Mouse (Mus musculus) heart, embryonic 13.5 days (tissue): Measurements from ENCODE around the gene Rpap1. TPM values are rescaled to one million over a fixed set of nuclear protein-coding genes. Genes with fewer than 3 reads are reported as not detected.

ENCODE experiments used
- ATAC-seq: fragments of 200-750 bp; cut with Nextera tagmentation; 2 replicates; pipeline ENCODE4 v1.8.0; 2017; ENCODE audit warnings: moderate TSS enrichment; ENCODE audit not compliant: insufficient number of reproducible peaks, low FRiP score, low TSS enrichment; ENCODE audit errors: extremely low read depth
- H3K27ac ChIP-seq: fragments of 300-500 bp; sonication (generic); replicated peaks from 2 replicates; pipeline ENCODE4 v1.5.1; 2015; ENCODE audit warnings: moderate library complexity, mild to moderate bottlenecking, inconsistent platforms
- H3K27me3 ChIP-seq: fragments of 300-500 bp; sonication (generic); replicated peaks from 2 replicates; pipeline ENCODE4 v1.6.1; 2015; ENCODE audit warnings: mild to moderate bottlenecking, inconsistent platforms
- H3K36me3 ChIP-seq: fragments of 300-500 bp; sonication (generic); 2 replicates; pipeline ENCODE4 v1.6.1; 2015; ENCODE audit warnings: mild to moderate bottlenecking, inconsistent platforms
- H3K4me1 ChIP-seq: fragments of 300-500 bp; sonication (generic); 2 replicates; pipeline ENCODE4 v1.6.1; 2015; ENCODE audit warnings: inconsistent platforms
- H3K4me2 ChIP-seq: fragments of 300-500 bp; sonication (generic); 2 replicates; pipeline ENCODE4 v1.6.1; 2015; ENCODE audit warnings: inconsistent platforms, mild to moderate bottlenecking, moderate library complexity
- H3K4me3 ChIP-seq: fragments of 300-500 bp; sonication (generic); 2 replicates; pipeline ENCODE4 v1.5.1; 2015; ENCODE audit warnings: moderate library complexity, mild to moderate bottlenecking, inconsistent platforms
- H3K9ac ChIP-seq: fragments of 300-500 bp; sonication (generic); 2 replicates; pipeline ENCODE4 v1.6.1; 2015; ENCODE audit warnings: inconsistent platforms, mild to moderate bottlenecking, moderate library complexity
- H3K9me3 ChIP-seq: fragments of 300-500 bp; sonication (generic); 2 replicates; pipeline ENCODE4 v1.6.1; 2016; ENCODE audit warnings: inconsistent platforms
- WGBS: fragments of 180-500 bp; shearing (Covaris S2); methylation state at CpG from one replicate; pipeline ENCODE4 v1.1.7; 2015; ENCODE audit warnings: mixed read lengths; 5-methylcytosine and 5-hydroxymethylcytosine counted together
- polyA plus RNA-seq: library from polyadenylated mRNA; unstranded; fragments of >200 nt; fragmentation: Nextera tagmentation; extraction: Ambion mirVana; gene quantifications from 2 replicates; pipeline ENCODE4 v1.2.1, GENCODE M21; 2015

Rpap1 gene
- polyA plus RNA-seq, 1 experiment from 2014 or later, result 19.4 TPM

DNA sequence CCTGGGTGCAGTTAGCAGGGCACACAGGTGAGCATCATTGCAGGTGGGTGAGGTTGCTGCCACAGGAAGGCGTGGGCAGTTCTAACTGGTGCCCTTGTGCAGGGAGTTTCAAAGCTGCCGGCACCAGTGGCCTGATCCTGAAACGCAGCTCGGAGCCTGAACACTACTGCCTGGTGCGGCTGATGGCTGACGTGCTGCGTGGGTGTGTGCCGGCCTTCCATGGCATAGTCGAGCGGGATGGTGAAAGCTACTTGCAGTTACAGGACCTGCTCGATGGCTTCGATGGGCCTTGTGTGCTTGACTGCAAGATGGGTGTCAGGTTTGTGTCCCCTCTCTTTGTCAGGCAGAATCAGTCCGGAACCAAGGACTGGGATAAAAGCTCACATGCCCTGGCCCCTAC, 38.1 kb downstream of the Rpap1 start:
- H3K27me3 ChIP-seq, result peaks cover 79% of the 10 kb centered on the region
- H3K36me3 ChIP-seq, result no peaks in the 10 kb centered on the region
- no peak overlapping the region for H3K9ac ChIP-seq
- 70% methylated on average over 13 of the region's 13 CpGs for WGBS
- no peak overlapping the region for H3K4me2 ChIP-seq
- H3K4me1 ChIP-seq, result peaks cover 15% of the 10 kb centered on the region
- H3K4me3 ChIP-seq, result no peak overlapping the region
- H3K9me3 ChIP-seq, result no peaks in the 10 kb centered on the region
- no peak overlapping the region for H3K27ac ChIP-seq
- no peak for ATAC-seq

DNA sequence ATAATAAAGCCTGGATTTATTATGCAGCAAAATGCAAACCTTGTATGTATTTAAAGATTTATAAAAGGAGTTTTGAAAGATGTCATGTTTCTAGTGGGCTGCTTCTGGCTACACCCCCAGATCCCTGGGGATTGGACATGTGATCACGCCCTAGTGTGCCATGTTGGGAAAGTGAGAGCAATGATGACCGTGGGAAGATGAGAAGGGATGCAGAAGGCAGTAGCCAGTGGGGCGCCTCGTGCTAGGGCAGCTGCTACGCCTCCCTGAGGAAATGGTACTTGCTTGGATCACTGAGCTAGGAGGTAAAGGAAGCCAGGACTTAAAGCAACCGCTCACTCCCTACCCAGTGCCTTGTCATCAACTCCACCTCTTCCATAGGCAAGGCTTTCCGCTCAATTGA, 39.8 kb downstream of the Rpap1 start:
- Histone ChIP-seq H3K27ac (no peak overlapping the region), H3K36me3 (no peaks in the 10 kb centered on the region), H3K9ac (no peak overlapping the region), H3K4me1 (peaks cover 32% of the 10 kb centered on the region), H3K4me2 (no peak overlapping the region), H3K9me3 (no peaks in the 10 kb centered on the region), H3K4me3 (no peak overlapping the region), H3K27me3 (peaks cover 79% of the 10 kb centered on the region)
- no peak for ATAC-seq
- 67% methylated on average over 7 of the region's 7 CpGs for WGBS

DNA sequence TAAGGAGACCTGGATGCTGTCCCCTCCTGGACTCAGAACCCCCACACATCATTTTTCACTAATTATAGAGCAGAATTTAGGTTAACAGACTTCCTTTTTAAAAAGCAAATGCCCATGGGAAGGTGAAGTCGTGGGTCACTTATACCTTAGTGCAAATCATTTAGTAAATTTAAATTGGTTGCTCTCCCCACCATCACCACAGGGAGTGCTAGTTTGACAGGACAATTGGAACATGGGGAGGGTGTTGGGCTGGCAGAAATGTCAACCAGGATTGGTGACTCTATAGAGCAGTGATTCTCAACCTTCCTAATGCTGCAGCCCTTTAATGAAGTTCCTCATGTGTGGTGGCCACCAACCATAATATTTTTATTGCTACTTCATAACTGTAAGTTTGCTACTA, 42.1 kb downstream of the Rpap1 start:
- Histone ChIP-seq H3K9me3 (no peaks in the 10 kb centered on the region), H3K4me3 (no peak overlapping the region), H3K4me1 (peaks cover 48% of the 10 kb centered on the region), H3K27me3 (peaks cover 58% of the 10 kb centered on the region), H3K36me3 (no peaks in the 10 kb centered on the region), H3K27ac (0 out of 2 replicates have a peak overlapping the region, but pooled peaks have one; percentile 55), H3K4me2 (peak overlapping the region; percentile 99), H3K9ac (no peak overlapping the region; the same call in 1 of the 2 replicates)
- WGBS, result 9% methylated on average over 1 of the region's 1 CpGs
- ATAC-seq, result no peak

GRCm38 (mm10) chr2:119744163-119745111, 42.9 kb downstream of the Rpap1 start:
- H3K4me1 ChIP-seq, result peaks cover 50% of the 10 kb centered on the region
- peak overlapping the region; percentile 71 for H3K9ac ChIP-seq
- H3K4me2 ChIP-seq, result peak overlapping the region; percentile 99
- H3K27ac ChIP-seq, result peak overlapping the region; percentile 55; the same call in 1 of the 2 replicates
- ATAC-seq, result peak; percentile 5; the same call in 1 of the 2 replicates
- H3K27me3 ChIP-seq, result peaks cover 50% of the 10 kb centered on the region
- H3K4me3 ChIP-seq, result peak overlapping the region; percentile 65
- no peaks in the 10 kb centered on the region for H3K36me3 ChIP-seq
- H3K9me3 ChIP-seq, result no peaks in the 10 kb centered on the region
- WGBS, result 2% methylated on average over 46 of the region's 46 CpGs

GRCm38 (mm10) chr2:119743808-119744162, 43.6 kb downstream of the Rpap1 start:
- no peaks in the 10 kb centered on the region for H3K36me3 ChIP-seq
- ATAC-seq, result no peak
- peak overlapping the region; percentile 65 for H3K4me3 ChIP-seq
- 13% methylated on average over 22 of the region's 22 CpGs for WGBS
- peaks cover 43% of the 10 kb centered on the region for H3K27me3 ChIP-seq
- peak overlapping the region; percentile 99 for H3K4me2 ChIP-seq
- no peaks in the 10 kb centered on the region for H3K9me3 ChIP-seq
- H3K4me1 ChIP-seq, result peaks cover 50% of the 10 kb centered on the region
- peak overlapping the region; percentile 71 for H3K9ac ChIP-seq
- no peak overlapping the region for H3K27ac ChIP-seq

DNA sequence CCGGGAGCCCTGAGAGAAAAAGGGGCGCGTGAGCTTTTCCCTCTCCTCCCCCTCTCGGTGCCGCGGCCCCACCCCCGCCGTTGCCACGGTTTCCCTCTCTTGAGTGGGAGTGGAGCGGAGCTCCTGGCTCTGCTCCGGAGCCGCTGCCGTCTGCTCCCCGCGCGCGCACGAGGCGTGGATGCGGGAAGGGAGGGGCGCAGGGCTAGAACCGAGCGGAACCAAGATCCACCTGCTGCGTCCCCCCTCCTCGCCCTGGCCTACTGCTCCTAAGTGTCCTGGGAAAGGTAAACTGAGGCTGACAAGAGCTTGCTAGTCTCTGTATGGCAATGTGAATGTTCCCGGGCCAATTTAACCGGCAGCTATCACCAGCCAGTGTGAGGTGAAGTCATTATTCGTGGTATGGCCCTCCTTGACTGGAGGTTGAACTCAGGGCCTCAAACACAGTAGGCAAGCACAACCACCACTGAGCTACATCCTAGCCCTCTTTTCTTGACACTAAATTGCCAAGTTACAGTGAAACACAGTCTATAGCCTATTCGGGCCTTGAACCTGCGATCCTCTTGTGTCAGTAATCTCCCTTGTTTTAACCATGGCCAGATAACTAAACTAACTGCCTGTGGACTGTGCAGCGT, 44.0 kb downstream of the Rpap1 start:
- Histone ChIP-seq H3K36me3 (no peaks in the 10 kb centered on the region), H3K9me3 (no peaks in the 10 kb centered on the region), H3K9ac (peak overlapping the region; percentile 87), H3K4me2 (peak overlapping the region; percentile 99), H3K4me3 (peak overlapping the region; percentile 65), H3K27ac (no peak overlapping the region), H3K4me1 (peaks cover 50% of the 10 kb centered on the region), H3K27me3 (peaks cover 40% of the 10 kb centered on the region)
- WGBS, result 10% methylated on average over 30 of the region's 31 CpGs
- no peak for ATAC-seq

- H3K9ac ChIP-seq, result peak overlapping the region; percentile 87
- peaks cover 50% of the 10 kb centered on the region for H3K4me1 ChIP-seq
- no peak for ATAC-seq
- no peak overlapping the region for H3K27ac ChIP-seq
- peak overlapping the region; percentile 99 for H3K4me2 ChIP-seq
- H3K36me3 ChIP-seq, result no peaks in the 10 kb centered on the region
- no peaks in the 10 kb centered on the region for H3K9me3 ChIP-seq
- peak overlapping the region; percentile 65 for H3K4me3 ChIP-seq
- peaks cover 35% of the 10 kb centered on the region for H3K27me3 ChIP-seq
- under 1% methylated on average over 67 of the region's 70 CpGs for WGBS
These were observed 44.7 kb downstream of the Rpap1 start for GRCm38 (mm10) chr2:119742461-119743175.

GRCm38 (mm10) chr2:119741581-119742411, 45.5 kb downstream of the Rpap1 start, which contains the start of gene Itpka:
Gene Itpka, plus strand, starts transcription at chr2:119742337.
- under 1% methylated on average over 49 of the region's 53 CpGs for WGBS
- H3K36me3 ChIP-seq, result no peaks in the 10 kb centered on the region
- ATAC-seq, result peak; percentile 64; the same call in 1 of the 2 replicates
- peak within 1 kb of the TSS; percentile 99 for H3K4me2 ChIP-seq
- H3K4me3 ChIP-seq, result peak within 1 kb of the TSS; percentile 65
- peaks cover 36% of the 10 kb centered on the region for H3K27me3 ChIP-seq
- no peaks in the 10 kb centered on the region for H3K9me3 ChIP-seq
- peak within 1 kb of the TSS; percentile 87 for H3K9ac ChIP-seq
- H3K4me1 ChIP-seq, result peaks cover 56% of the 10 kb centered on the region
- peak within 1 kb of the TSS; percentile 90 for H3K27ac ChIP-seq

- Histone ChIP-seq H3K27me3 (peaks cover 38% of the 10 kb centered on the region), H3K27ac (no peak overlapping the region), H3K4me3 (no peak overlapping the region), H3K36me3 (peaks cover 5% of the 10 kb centered on the region), H3K4me1 (peaks cover 54% of the 10 kb centered on the region), H3K9ac (peak overlapping the region; percentile 87; the same call in 1 of the 2 replicates), H3K9me3 (no peaks in the 10 kb centered on the region), H3K4me2 (no peak overlapping the region)
- 33% methylated on average over 2 of the region's 2 CpGs for WGBS
- no peak for ATAC-seq
These were observed 46.8 kb downstream of the Rpap1 start for GRCm38 (mm10) chr2:119740567-119740966.

- Histone ChIP-seq H3K4me1 (peaks cover 23% of the 10 kb centered on the region), H3K36me3 (peaks cover 39% of the 10 kb centered on the region), H3K27ac (no peak overlapping the region), H3K4me2 (no peak overlapping the region), H3K9me3 (no peaks in the 10 kb centered on the region), H3K4me3 (no peak overlapping the region), H3K27me3 (peaks cover 21% of the 10 kb centered on the region), H3K9ac (no peak overlapping the region)
- WGBS, result 18% methylated on average over 12 of the region's 12 CpGs
- no peak for ATAC-seq
These were observed 50.2 kb downstream of the Rpap1 start for GRCm38 (mm10) chr2:119737124-119737523.
